Mouse (Mus musculus): ENCODE results near the gene Nfyc. TPM values are rescaled to one million over a fixed set of nuclear protein-coding genes. Genes with fewer than 3 reads are reported as not detected.

Nfyc gene
- 165 and 174 TPM in 2 replicates for total RNA-seq (2014; rRNA removed; ENCODE audit: low replicate concordance)
- 84.4 and 91.1 TPM in 2 replicates for polyA plus RNA-seq (2015; fragmentation: Nextera tagmentation; extraction: Ambion mirVana)

GRCm38 (mm10) chr4:120831472-120831871 lies at the start of gene Nfyc:
Gene Nfyc (minus strand): TSS chr4:120831572.
- 83% methylated on average over 4 of the region's 4 CpGs for WGBS
- no peak for DNase-seq (ENCODE audit: low spot score)
- Histone ChIP-seq H3K4me2 (ENCODE audit: low read depth, low read length) (no peak within 1 kb of the TSS), H3K4me3 (ENCODE audit: low read depth, low read length) (no peak within 1 kb of the TSS), H3K9me3 (replicated peaks; ENCODE audit: control insufficient read depth, low read length) (no peaks in the 10 kb centered on the region), H3K9ac (replicated peaks; ENCODE audit: low read depth, low read length) (no peak within 1 kb of the TSS), H3K4me1 (ENCODE audit: control insufficient read depth, insufficient read depth) (no peaks in the 10 kb centered on the region), H3K36me3 (replicated peaks; ENCODE audit: control insufficient read depth, insufficient read depth, low read length) (no peaks in the 10 kb centered on the region), H3K27me3 (ENCODE audit: control insufficient read depth, insufficient read depth, low read length) (no peaks in the 10 kb centered on the region), H3K27ac (ENCODE audit: low read depth) (no peak within 1 kb of the TSS)
- no peak for ATAC-seq (ENCODE audit: insufficient read depth, low read depth)
- TF ChIP-seq EP300 (IDR thresholded peaks at IDR 0.05; ENCODE audit: low read depth): no peak
- TF ChIP-seq CTCF (IDR thresholded peaks at IDR 0.05; ENCODE audit: low read depth): no peak

GRCm38 (mm10) chr4:120880731-120881432 lies 49.5 kb upstream of the Nfyc start:
- Histone ChIP-seq H3K36me3 (replicated peaks; ENCODE audit: control insufficient read depth, insufficient read depth, low read length) (no peaks in the 10 kb centered on the region), H3K4me2 (ENCODE audit: low read depth, low read length) (no peak overlapping the region), H3K4me3 (ENCODE audit: low read depth, low read length) (no peak overlapping the region), H3K9me3 (replicated peaks; ENCODE audit: control insufficient read depth, low read length) (no peaks in the 10 kb centered on the region), H3K9ac (replicated peaks; ENCODE audit: low read depth, low read length) (no peak overlapping the region), H3K4me1 (ENCODE audit: control insufficient read depth, insufficient read depth) (peaks cover 9% of the 10 kb centered on the region), H3K27ac (ENCODE audit: low read depth) (no peak overlapping the region), H3K27me3 (ENCODE audit: control insufficient read depth, insufficient read depth, low read length) (no peaks in the 10 kb centered on the region)
- DNase-seq (ENCODE audit: low spot score): no peak
- ATAC-seq (ENCODE audit: insufficient read depth, low read depth): no peak
- TF ChIP-seq CTCF (IDR thresholded peaks at IDR 0.05; ENCODE audit: low read depth) (no peak), EP300 (IDR thresholded peaks at IDR 0.05; ENCODE audit: low read depth) (no peak)
- 38% methylated on average over 6 of the region's 6 CpGs for WGBS

- Histone ChIP-seq H3K27ac (ENCODE audit: low read depth) (no peak overlapping the region), H3K4me1 (ENCODE audit: control insufficient read depth, insufficient read depth) (no peaks in the 10 kb centered on the region), H3K9ac (replicated peaks; ENCODE audit: low read depth, low read length) (no peak overlapping the region), H3K4me3 (ENCODE audit: low read depth, low read length) (no peak overlapping the region), H3K27me3 (ENCODE audit: control insufficient read depth, insufficient read depth, low read length) (no peaks in the 10 kb centered on the region), H3K9me3 (replicated peaks; ENCODE audit: control insufficient read depth, low read length) (no peaks in the 10 kb centered on the region), H3K4me2 (ENCODE audit: low read depth, low read length) (no peak overlapping the region), H3K36me3 (replicated peaks; ENCODE audit: control insufficient read depth, insufficient read depth, low read length) (no peaks in the 10 kb centered on the region)
- no peak for ATAC-seq (ENCODE audit: insufficient read depth, low read depth)
- WGBS: 19% methylated on average over 4 of the region's 4 CpGs
- DNase-seq (ENCODE audit: low spot score): no peak
- TF ChIP-seq EP300 (IDR thresholded peaks at IDR 0.05; ENCODE audit: low read depth) (no peak), CTCF (IDR thresholded peaks at IDR 0.05; ENCODE audit: low read depth) (no peak)
Measured at GRCm38 (mm10) chr4:120879386-120879785, 48.0 kb upstream of the Nfyc start.

DNA sequence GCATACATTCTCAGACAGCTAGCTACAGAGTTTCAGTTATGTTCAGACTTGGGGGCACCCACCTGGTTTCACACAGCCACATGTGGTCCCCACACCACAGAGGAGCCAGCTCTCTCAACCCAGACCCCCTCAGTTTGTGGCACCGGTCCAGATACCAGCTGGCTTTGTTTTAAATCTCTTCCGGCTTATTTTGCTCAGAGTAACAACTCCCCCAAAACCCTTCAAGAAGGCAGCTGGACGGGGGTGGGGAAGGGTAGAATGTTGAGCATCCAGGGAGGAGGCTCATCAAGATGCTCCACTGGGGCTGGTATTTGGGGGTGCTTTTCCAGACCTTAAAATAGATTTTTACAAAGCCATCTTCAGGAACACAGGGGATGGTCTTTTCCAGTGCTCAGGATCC lies 47.4 kb upstream of the Nfyc start:
- WGBS: 72% methylated on average over 3 of the region's 3 CpGs

GRCm38 (mm10) chr4:120875961-120876360 lies 44.6 kb upstream of the Nfyc start:
- Histone ChIP-seq H3K36me3 (replicated peaks; ENCODE audit: control insufficient read depth, insufficient read depth, low read length) (no peaks in the 10 kb centered on the region), H3K27me3 (ENCODE audit: control insufficient read depth, insufficient read depth, low read length) (no peaks in the 10 kb centered on the region), H3K9ac (replicated peaks; ENCODE audit: low read depth, low read length) (no peak overlapping the region), H3K4me2 (ENCODE audit: low read depth, low read length) (no peak overlapping the region), H3K4me1 (ENCODE audit: control insufficient read depth, insufficient read depth) (no peaks in the 10 kb centered on the region), H3K9me3 (replicated peaks; ENCODE audit: control insufficient read depth, low read length) (no peaks in the 10 kb centered on the region), H3K27ac (ENCODE audit: low read depth) (no peak overlapping the region), H3K4me3 (ENCODE audit: low read depth, low read length) (no peak overlapping the region)
- TF ChIP-seq EP300 (IDR thresholded peaks at IDR 0.05; ENCODE audit: low read depth): no peak
- no peak for TF ChIP-seq CTCF (IDR thresholded peaks at IDR 0.05; ENCODE audit: low read depth)
- ATAC-seq (ENCODE audit: insufficient read depth, low read depth) (no peak), DNase-seq (ENCODE audit: low spot score) (no peak)
- WGBS: 66% methylated on average over 3 of the region's 3 CpGs

More for the DNA sequence above, 47.4 kb upstream of the Nfyc start:
- Histone ChIP-seq H3K4me1 (ENCODE audit: control insufficient read depth, insufficient read depth) (no peaks in the 10 kb centered on the region), H3K27me3 (ENCODE audit: control insufficient read depth, insufficient read depth, low read length) (no peaks in the 10 kb centered on the region), H3K36me3 (replicated peaks; ENCODE audit: control insufficient read depth, insufficient read depth, low read length) (no peaks in the 10 kb centered on the region), H3K4me2 (ENCODE audit: low read depth, low read length) (no peak overlapping the region), H3K4me3 (ENCODE audit: low read depth, low read length) (no peak overlapping the region), H3K27ac (ENCODE audit: low read depth) (no peak overlapping the region), H3K9ac (replicated peaks; ENCODE audit: low read depth, low read length) (no peak overlapping the region), H3K9me3 (replicated peaks; ENCODE audit: control insufficient read depth, low read length) (no peaks in the 10 kb centered on the region)
- no peak for ATAC-seq (ENCODE audit: insufficient read depth, low read depth)
- no peak for TF ChIP-seq CTCF (IDR thresholded peaks at IDR 0.05; ENCODE audit: low read depth)
- no peak for DNase-seq (ENCODE audit: low spot score)

GRCm38 (mm10) chr4:120870262-120870748 lies 38.9 kb upstream of the Nfyc start:
- H3K27ac ChIP-seq (ENCODE audit: low read depth): no peak overlapping the region
- H3K27me3 ChIP-seq (ENCODE audit: control insufficient read depth, insufficient read depth, low read length): no peaks in the 10 kb centered on the region
- no peak overlapping the region for H3K9ac ChIP-seq (replicated peaks; ENCODE audit: low read depth, low read length)
- no peaks in the 10 kb centered on the region for H3K4me1 ChIP-seq (ENCODE audit: control insufficient read depth, insufficient read depth)
- WGBS: 57% methylated on average over 7 of the region's 7 CpGs
- no peak overlapping the region for H3K4me3 ChIP-seq (ENCODE audit: low read depth, low read length)
- no peak for TF ChIP-seq CTCF (IDR thresholded peaks at IDR 0.05; ENCODE audit: low read depth)
- no peak for TF ChIP-seq EP300 (IDR thresholded peaks at IDR 0.05; ENCODE audit: low read depth)
- no peaks in the 10 kb centered on the region for H3K9me3 ChIP-seq (replicated peaks; ENCODE audit: control insufficient read depth, low read length)
- H3K36me3 ChIP-seq (replicated peaks; ENCODE audit: control insufficient read depth, insufficient read depth, low read length): no peaks in the 10 kb centered on the region
- DNase-seq (ENCODE audit: low spot score): no peak
- no peak overlapping the region for H3K4me2 ChIP-seq (ENCODE audit: low read depth, low read length)
- no peak for ATAC-seq (ENCODE audit: insufficient read depth, low read depth)

Data from heart, postnatal 0 days (tissue).